Mouse (Mus musculus) liver, embryonic 14 days (tissue): ENCODE data around the gene Slc22a30. TPM values are rescaled to one million over a fixed set of nuclear protein-coding genes. Genes with fewer than 3 reads are reported as not detected.

Experiments used
- polyA plus RNA-seq: library from polyadenylated mRNA; depleted of rRNA; stranded (reverse); fragments of >200 nt; gene quantifications from 2 replicates; pipeline ENCODE4 v1.2.3, GENCODE M21; 2012; rRNA removed

Slc22a30 gene
- polyA plus RNA-seq: not detected in 2 replicates

DNA sequence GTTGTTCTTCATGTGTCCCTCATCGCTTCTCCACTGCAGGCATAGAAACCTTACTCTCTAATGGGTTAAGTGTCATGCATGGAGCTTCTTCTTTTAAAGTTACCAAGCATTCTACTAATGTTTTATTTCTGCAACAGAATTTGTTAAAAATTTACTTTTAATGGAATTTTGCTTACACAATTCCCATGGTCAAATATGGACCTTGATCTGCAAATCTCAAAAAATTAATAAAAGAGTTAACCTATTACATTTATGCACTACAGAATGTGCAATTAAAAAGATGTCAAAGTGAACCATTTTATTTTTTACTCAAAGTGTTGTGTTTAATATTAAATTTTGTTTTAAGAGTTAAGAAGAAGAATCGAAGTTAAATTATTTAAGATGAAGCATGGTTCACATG, at the start of gene Slc22a30:
Gene Slc22a30 (minus strand): TSS at position 101 of the 400 bp plus-strand sequence.

Other genes with a start within 250 kb of the Slc22a30 start
- gene Slc22a29, start 186.2 kb downstream of the Slc22a30 start, polyA plus RNA-seq: 0.02 and 0.05 TPM in 2 replicates
- 1.4 and 1.6 TPM in 2 replicates for gene Slc22a8, start 186.1 kb upstream of the Slc22a30 start, polyA plus RNA-seq
- gene Slc22a6, start 212.9 kb upstream of the Slc22a30 start, polyA plus RNA-seq: not detected in 2 replicates